Mouse (Mus musculus): ENCODE measurements around the gene Cd247. TPM values are rescaled to one million over a fixed set of nuclear protein-coding genes. Genes with fewer than 3 reads are reported as not detected.

The Cd247 gene
- polyA plus RNA-seq, 1 experiment from 2014 or later: 0.32 TPM

- 74% methylated on average over 6 of the region's 6 CpGs for WGBS (ENCODE audit: insufficient replicate concordance)
- Histone ChIP-seq H3K9ac (no peak overlapping the region), H3K4me1 (no peaks in the 10 kb centered on the region), H3K36me3 (no peaks in the 10 kb centered on the region), H3K4me3 (no peak overlapping the region), H3K27ac (no peak overlapping the region), H3K9me3 (replicated peaks) (no peaks in the 10 kb centered on the region), H3K27me3 (replicated peaks) (no peaks in the 10 kb centered on the region), H3K4me2 (no peak overlapping the region)
- ATAC-seq: no peak
Measured at GRCm38 (mm10) chr1:165828615-165829014, 40.1 kb downstream of the Cd247 start.

GRCm38 (mm10) chr1:165829890-165830289 is 41.4 kb downstream of the Cd247 start:
- Histone ChIP-seq H3K27me3 (replicated peaks) (0 out of 2 replicates have a peak, but pooled peaks cover 3% of the 10 kb centered on the region), H3K4me1 (0 out of 2 replicates have a peak, but pooled peaks cover 3% of the 10 kb centered on the region), H3K9me3 (replicated peaks) (no peaks in the 10 kb centered on the region), H3K36me3 (no peaks in the 10 kb centered on the region), H3K9ac (no peak overlapping the region), H3K27ac (no peak overlapping the region), H3K4me2 (no peak overlapping the region), H3K4me3 (no peak overlapping the region)
- no peak for ATAC-seq
- WGBS (ENCODE audit: insufficient replicate concordance): 71% methylated on average over 5 of the region's 5 CpGs

GRCm38 (mm10) chr1:165833244-165833643 is 44.8 kb downstream of the Cd247 start:
- Histone ChIP-seq H3K27me3 (replicated peaks) (peaks cover 20% of the 10 kb centered on the region), H3K9me3 (replicated peaks) (no peaks in the 10 kb centered on the region), H3K36me3 (no peaks in the 10 kb centered on the region), H3K4me3 (no peak overlapping the region), H3K4me1 (0 out of 2 replicates have a peak, but pooled peaks cover 3% of the 10 kb centered on the region), H3K9ac (no peak overlapping the region), H3K4me2 (no peak overlapping the region), H3K27ac (no peak overlapping the region)
- no peak for ATAC-seq
- 48% methylated on average over 4 of the region's 4 CpGs for WGBS (ENCODE audit: insufficient replicate concordance)

GRCm38 (mm10) chr1:165833910-165834632 is 45.6 kb downstream of the Cd247 start:
- H3K9me3 ChIP-seq (replicated peaks): no peaks in the 10 kb centered on the region
- no peak overlapping the region for H3K9ac ChIP-seq
- no peak overlapping the region for H3K27ac ChIP-seq
- H3K4me3 ChIP-seq: no peak overlapping the region
- H3K4me1 ChIP-seq: 0 out of 2 replicates have a peak, but pooled peaks cover 3% of the 10 kb centered on the region
- H3K27me3 ChIP-seq (replicated peaks): peaks cover 23% of the 10 kb centered on the region
- no peaks in the 10 kb centered on the region for H3K36me3 ChIP-seq
- no peak for ATAC-seq
- H3K4me2 ChIP-seq: peak overlapping the region; percentile 21; the same call in 1 of the 2 replicates
- 47% methylated on average over 17 of the region's 17 CpGs for WGBS (ENCODE audit: insufficient replicate concordance)

GRCm38 (mm10) chr1:165834633-165834975 is 46.1 kb downstream of the Cd247 start:
- WGBS (ENCODE audit: insufficient replicate concordance): 64% methylated on average over 12 of the region's 12 CpGs
- H3K4me1 ChIP-seq: 0 out of 2 replicates have a peak, but pooled peaks cover 3% of the 10 kb centered on the region
- peaks cover 28% of the 10 kb centered on the region for H3K27me3 ChIP-seq (replicated peaks)
- no peak overlapping the region for H3K27ac ChIP-seq
- no peak overlapping the region for H3K9ac ChIP-seq
- no peaks in the 10 kb centered on the region for H3K36me3 ChIP-seq
- peak overlapping the region; percentile 21; the same call in 1 of the 2 replicates for H3K4me2 ChIP-seq
- no peak for ATAC-seq
- no peak overlapping the region for H3K4me3 ChIP-seq
- no peaks in the 10 kb centered on the region for H3K9me3 ChIP-seq (replicated peaks)

GRCm38 (mm10) chr1:165836461-165836860 is 48.0 kb downstream of the Cd247 start:
- no peaks in the 10 kb centered on the region for H3K36me3 ChIP-seq
- WGBS (ENCODE audit: insufficient replicate concordance): 54% methylated on average over 6 of the region's 6 CpGs
- H3K4me3 ChIP-seq: no peak overlapping the region
- ATAC-seq: no peak
- H3K9me3 ChIP-seq (replicated peaks): no peaks in the 10 kb centered on the region
- peaks cover 10% of the 10 kb centered on the region for H3K4me1 ChIP-seq
- H3K27me3 ChIP-seq (replicated peaks): peaks cover 47% of the 10 kb centered on the region
- no peak overlapping the region for H3K27ac ChIP-seq
- no peak overlapping the region for H3K9ac ChIP-seq
- no peak overlapping the region for H3K4me2 ChIP-seq

GRCm38 (mm10) chr1:165837546-165837945 is 49.1 kb downstream of the Cd247 start:
- 44% methylated on average over 8 of the region's 8 CpGs for WGBS (ENCODE audit: insufficient replicate concordance)

GRCm38 (mm10) chr1:165839201-165839600 is 50.7 kb downstream of the Cd247 start:
- no peaks in the 10 kb centered on the region for H3K9me3 ChIP-seq (replicated peaks)
- H3K9ac ChIP-seq: no peak overlapping the region
- H3K36me3 ChIP-seq: no peaks in the 10 kb centered on the region
- 63% methylated on average over 4 of the region's 4 CpGs for WGBS (ENCODE audit: insufficient replicate concordance)
- peaks cover 8% of the 10 kb centered on the region for H3K4me1 ChIP-seq
- ATAC-seq: no peak
- no peak overlapping the region for H3K4me3 ChIP-seq
- H3K4me2 ChIP-seq: no peak overlapping the region
- H3K27me3 ChIP-seq (replicated peaks): peaks cover 71% of the 10 kb centered on the region
- H3K27ac ChIP-seq: no peak overlapping the region

More at GRCm38 (mm10) chr1:165837546-165837945, 49.1 kb downstream of the Cd247 start:
- ATAC-seq: no peak
- Histone ChIP-seq H3K4me3 (no peak overlapping the region), H3K9ac (no peak overlapping the region), H3K27me3 (replicated peaks) (peaks cover 56% of the 10 kb centered on the region), H3K27ac (no peak overlapping the region), H3K4me2 (no peak overlapping the region), H3K36me3 (no peaks in the 10 kb centered on the region), H3K4me1 (peaks cover 10% of the 10 kb centered on the region), H3K9me3 (replicated peaks) (no peaks in the 10 kb centered on the region)

GRCm38 (mm10) chr1:165840548-165841230 is 52.2 kb downstream of the Cd247 start:
- peak; percentile 23; the same call in 1 of the 2 replicates for ATAC-seq
- Histone ChIP-seq H3K27me3 (replicated peaks) (peaks cover 83% of the 10 kb centered on the region), H3K27ac (no peak overlapping the region), H3K4me2 (peak overlapping the region; percentile 69), H3K4me1 (peaks cover 22% of the 10 kb centered on the region), H3K36me3 (no peaks in the 10 kb centered on the region), H3K9ac (peak overlapping the region; percentile 37; the same call in 1 of the 2 replicates), H3K9me3 (replicated peaks) (no peaks in the 10 kb centered on the region), H3K4me3 (peak overlapping the region; percentile 43)
- 11% methylated on average over 31 of the region's 31 CpGs for WGBS (ENCODE audit: insufficient replicate concordance)

- H3K4me2 ChIP-seq: no peak overlapping the region
- WGBS (ENCODE audit: insufficient replicate concordance): 77% methylated on average over 7 of the region's 7 CpGs
- H3K4me3 ChIP-seq: no peak overlapping the region
- no peak overlapping the region for H3K27ac ChIP-seq
- peaks cover 25% of the 10 kb centered on the region for H3K4me1 ChIP-seq
- no peaks in the 10 kb centered on the region for H3K36me3 ChIP-seq
- ATAC-seq: no peak
- H3K27me3 ChIP-seq (replicated peaks): peaks cover 84% of the 10 kb centered on the region
- H3K9me3 ChIP-seq (replicated peaks): no peaks in the 10 kb centered on the region
- H3K9ac ChIP-seq: no peak overlapping the region
Measured at GRCm38 (mm10) chr1:165842170-165842569, 53.7 kb downstream of the Cd247 start.

- peaks cover 27% of the 10 kb centered on the region for H3K4me1 ChIP-seq
- H3K36me3 ChIP-seq: no peaks in the 10 kb centered on the region
- H3K27ac ChIP-seq: no peak overlapping the region
- no peak overlapping the region for H3K9ac ChIP-seq
- H3K27me3 ChIP-seq (replicated peaks): peaks cover 83% of the 10 kb centered on the region
- ATAC-seq: no peak
- H3K4me3 ChIP-seq: no peak overlapping the region
- H3K4me2 ChIP-seq: no peak overlapping the region
- H3K9me3 ChIP-seq (replicated peaks): no peaks in the 10 kb centered on the region
- WGBS (ENCODE audit: insufficient replicate concordance): 74% methylated on average over 3 of the region's 3 CpGs
Measured at GRCm38 (mm10) chr1:165843586-165843985, 55.1 kb downstream of the Cd247 start.

GRCm38 (mm10) chr1:165844466-165844951 is 56.0 kb downstream of the Cd247 start:
- Histone ChIP-seq H3K27ac (no peak overlapping the region), H3K9ac (peak overlapping the region; percentile 48), H3K9me3 (replicated peaks) (no peaks in the 10 kb centered on the region), H3K4me3 (peak overlapping the region; percentile 53), H3K27me3 (replicated peaks) (peaks cover 76% of the 10 kb centered on the region), H3K4me2 (peak overlapping the region; percentile 93), H3K36me3 (no peaks in the 10 kb centered on the region), H3K4me1 (peaks cover 36% of the 10 kb centered on the region)
- WGBS (ENCODE audit: insufficient replicate concordance): 7% methylated on average over 20 of the region's 20 CpGs
- ATAC-seq: peak; percentile 65
